Mouse (Mus musculus) CH12.LX (cell line): Measurements from ENCODE around the gene C2cd4c. TPM values are rescaled to one million over a fixed set of nuclear protein-coding genes. Genes with fewer than 3 reads are reported as not detected.

Experiments used
- DNase-seq: peaks from one replicate; pipeline ENCODE4 v3.0.0-alpha.2; 2013; ENCODE audit errors: extremely low read depth
- H3K27ac ChIP-seq: 2 replicates; pipeline ENCODE4 v1.5.1; 2012; ENCODE audit warnings: low read depth, mild to moderate bottlenecking, control low read depth, moderate library complexity; ENCODE audit not compliant: insufficient read depth
- H3K27me3 ChIP-seq: replicated peaks from 2 replicates; pipeline ENCODE3; 2012; ENCODE audit warnings: inconsistent platforms
- H3K36me3 ChIP-seq, 2 experiments: replicated peaks in 1 of 2; 2 replicates each; pipeline versions ENCODE3 to v1.6.1; 2012; ENCODE audit warnings: inconsistent platforms in 1 of 2, low read length in 1 of 2, mild to moderate bottlenecking in 1 of 2, mixed read lengths in 1 of 2, moderate library complexity in 1 of 2; ENCODE audit not compliant: control insufficient read depth in 1 of 2, insufficient read depth in 1 of 2
- H3K4me1 ChIP-seq, 2 experiments: 2 replicates each; pipeline ENCODE4 v1.6.1; 2012; ENCODE audit warnings: inconsistent platforms in 1 of 2, moderate library complexity in 1 of 2; ENCODE audit not compliant: insufficient read depth in 2 of 2, control insufficient read depth in 1 of 2
- H3K4me2 ChIP-seq: 2 replicates; pipeline ENCODE4 v1.6.1; 2012; ENCODE audit warnings: low read depth, mild to moderate bottlenecking, control low read depth; ENCODE audit not compliant: poor library complexity, insufficient read depth, severe bottlenecking
- H3K4me3 ChIP-seq, 3 experiments: fragments of 150-350 bp in 1 of 3; sonication (generic) in 1 of 3; replicated peaks in 1 of 3; 2 replicates each; pipeline versions ENCODE3 to v1.5.1; 2011 to 2012; ENCODE audit warnings: low read depth in 2 of 3, low read length in 2 of 3, mild to moderate bottlenecking in 2 of 3, moderate library complexity in 2 of 3, control low read depth in 1 of 3, improper control_type of control experiment in 1 of 3, inconsistent platforms in 1 of 3, mixed read lengths in 1 of 3; ENCODE audit not compliant: poor library complexity in 1 of 3
- H3K79me2 ChIP-seq: replicated peaks from 2 replicates; pipeline ENCODE4 v1.6.1; 2012; ENCODE audit warnings: mild to moderate bottlenecking, moderate library complexity; ENCODE audit not compliant: control insufficient read depth, poor library complexity, insufficient read depth, severe bottlenecking; ENCODE audit errors: extremely low read depth
- H3K9ac ChIP-seq: 2 replicates; pipeline ENCODE4 v1.6.1; 2012; ENCODE audit warnings: low read depth, mild to moderate bottlenecking, control low read depth, moderate library complexity; ENCODE audit not compliant: insufficient read depth
- H3K9me3 ChIP-seq: replicated peaks from 2 replicates; pipeline ENCODE3; 2012; ENCODE audit warnings: low read length, inconsistent platforms, mixed read lengths
- BHLHE40 ChIP-seq: IDR thresholded peaks from 2 replicates; pipeline ENCODE4 v1.6.1; 2011; ENCODE audit warnings: mild to moderate bottlenecking, low read depth, low read length, improper control_type of control experiment
- CHD1 ChIP-seq: IDR thresholded peaks from 2 replicates; pipeline ENCODE4 v1.6.1; 2012; ENCODE audit warnings: low read depth, low read length, improper control_type of control experiment, inconsistent platforms
- CHD2 ChIP-seq: IDR thresholded peaks from 2 replicates; pipeline ENCODE4 v1.6.1; 2011; ENCODE audit warnings: low read length, improper control_type of control experiment
- E2F4 ChIP-seq: IDR thresholded peaks from 2 replicates; pipeline ENCODE4 v1.6.1; 2011; ENCODE audit warnings: low read depth, low read length, improper control_type of control experiment; ENCODE audit not compliant: insufficient replicate concordance
- ELF1 ChIP-seq: IDR thresholded peaks from 2 replicates; pipeline ENCODE4 v1.6.1; 2014; ENCODE audit warnings: low read depth, mild to moderate bottlenecking, inconsistent platforms, low read length, improper control_type of control experiment
- GABPA ChIP-seq: IDR thresholded peaks from 2 replicates; pipeline ENCODE4 v1.6.1; 2012; ENCODE audit warnings: low read depth, low read length, improper control_type of control experiment, inconsistent platforms; ENCODE audit not compliant: insufficient replicate concordance
- HCFC1 ChIP-seq: IDR thresholded peaks from 2 replicates; pipeline ENCODE4 v1.6.1; 2012; ENCODE audit warnings: low read depth, mild to moderate bottlenecking, inconsistent platforms, low read length, improper control_type of control experiment
- IRF4 ChIP-seq: IDR thresholded peaks from 2 replicates; pipeline ENCODE4 v1.6.1; 2014; ENCODE audit warnings: low read depth, mild to moderate bottlenecking, inconsistent platforms, low read length, improper control_type of control experiment
- MAX ChIP-seq: IDR thresholded peaks from 2 replicates; pipeline ENCODE4 v1.6.1; 2011; ENCODE audit warnings: low read length, improper control_type of control experiment
- MAZ ChIP-seq: IDR thresholded peaks from 2 replicates; pipeline ENCODE4 v1.6.1; 2012; ENCODE audit warnings: low read depth, mild to moderate bottlenecking, inconsistent platforms, low read length, improper control_type of control experiment, moderate library complexity
- MEF2A ChIP-seq: IDR thresholded peaks from 2 replicates; pipeline ENCODE4 v1.6.1; 2014; ENCODE audit warnings: low read depth, mild to moderate bottlenecking, inconsistent platforms, low read length, improper control_type of control experiment, borderline replicate concordance
- MXI1 ChIP-seq: IDR thresholded peaks from 2 replicates; pipeline ENCODE4 v1.6.1; 2011; ENCODE audit warnings: mild to moderate bottlenecking, low read depth, low read length, improper control_type of control experiment
- MYC ChIP-seq: IDR thresholded peaks from 2 replicates; pipeline ENCODE4 v1.6.1; 2011; ENCODE audit warnings: low read depth, mild to moderate bottlenecking, improper control_type of control experiment, low read length
- NRF1 ChIP-seq: IDR thresholded peaks from 2 replicates; pipeline ENCODE4 v1.6.1; 2014; ENCODE audit warnings: low read depth, mild to moderate bottlenecking, inconsistent platforms, low read length, improper control_type of control experiment, moderate library complexity
- PAX5 ChIP-seq: IDR thresholded peaks from 2 replicates; pipeline ENCODE4 v1.6.1; 2012; ENCODE audit warnings: low read length, inconsistent platforms, mixed read lengths
- RAD21 ChIP-seq: IDR thresholded peaks from 2 replicates; pipeline ENCODE4 v1.6.1; 2011; ENCODE audit warnings: low read depth, mild to moderate bottlenecking, low read length, improper control_type of control experiment, moderate library complexity
- RCOR1 ChIP-seq: conservative IDR thresholded peaks from 2 replicates; pipeline ENCODE4 v1.6.1; 2012; ENCODE audit warnings: low read depth, mild to moderate bottlenecking, inconsistent platforms, low read length, improper control_type of control experiment
- SIN3A ChIP-seq: IDR thresholded peaks from 2 replicates; pipeline ENCODE4 v1.6.1; 2012; ENCODE audit warnings: low read length, improper control_type of control experiment, inconsistent platforms
- SMC3 ChIP-seq: IDR thresholded peaks from 2 replicates; pipeline ENCODE4 v1.6.1; 2011; ENCODE audit warnings: low read depth, low read length, improper control_type of control experiment
- TBP ChIP-seq: conservative IDR thresholded peaks from 2 replicates; pipeline ENCODE4 v1.6.1; 2011; ENCODE audit warnings: low read depth, low read length, improper control_type of control experiment
- USF1 ChIP-seq: IDR thresholded peaks from 2 replicates; pipeline ENCODE4 v1.6.1; 2014; ENCODE audit warnings: low read depth, mild to moderate bottlenecking, inconsistent platforms, low read length, improper control_type of control experiment
- USF2 ChIP-seq: conservative IDR thresholded peaks from 2 replicates; pipeline ENCODE4 v1.6.1; 2011; ENCODE audit warnings: low read depth, low read length, improper control_type of control experiment
- ZC3H11A ChIP-seq: IDR thresholded peaks from 2 replicates; pipeline ENCODE4 v1.6.1; 2012; ENCODE audit warnings: low read depth, mild to moderate bottlenecking, inconsistent platforms, low read length, improper control_type of control experiment
- ZKSCAN1 ChIP-seq: IDR thresholded peaks from 2 replicates; pipeline ENCODE4 v1.6.1; 2012; ENCODE audit warnings: low read depth, inconsistent platforms, low read length, improper control_type of control experiment, borderline replicate concordance
- ZMIZ1 ChIP-seq: IDR thresholded peaks from 2 replicates; pipeline ENCODE4 v1.6.1; 2012; ENCODE audit warnings: low read depth, mild to moderate bottlenecking, inconsistent platforms, low read length, improper control_type of control experiment
- dilution Hi-C: fragments of 300-500 bp; cut with MboI; formaldehyde crosslinking; loops from 2 replicates; pipeline ENCODE4 v1.14.3; 2020; ENCODE audit warnings: low sequenced_read_pairs; ENCODE audit not compliant: extremely low pct_unique_long_range_greater_than_20kb, extremely low pct_ligation_motif_present
- in situ Hi-C: fragments of 300-500 bp; cut with MboI; formaldehyde crosslinking; loops from 3 replicates; pipeline ENCODE4 v1.14.3; 2019; ENCODE audit warnings: low sequenced_read_pairs, low pct_ligation_motif_present, low pct_unique_long_range_greater_than_20kb, mixed read lengths
- polyA plus RNA-seq: library from polyadenylated mRNA; unstranded; fragments of >175 nt; gene quantifications from 2 replicates; pipeline ENCODE4 v1.2.1, GENCODE M21; 2012; ENCODE audit warnings: low read depth; ENCODE audit not compliant: insufficient read length
- total RNA-seq, 2 experiments: library from RNA; depleted of rRNA; stranded (reverse); fragments of 300-350 nt in 1 of 2; fragments of >200 nt in 1 of 2; gene quantifications; 2 replicates each; pipeline ENCODE4 v1.2.3; 2012 to 2014

Gene C2cd4c
- total and polyA plus RNA-seq, 3 experiments, result 0.04 TPM; not detected in 2

- H3K9me3 ChIP-seq, result peaks cover 2% of the 10 kb centered on the region
- no peaks in the 10 kb centered on the region for H3K79me2 ChIP-seq
- no peak overlapping the region for H3K27ac ChIP-seq
- no peak overlapping the region for H3K9ac ChIP-seq
- dilution Hi-C loops (no loop called here), in situ Hi-C loops (no loop called here)
- no peak overlapping the region for H3K4me2 ChIP-seq
- DNase-seq, result no peak
- peaks cover 0 to under 1% of the 10 kb centered on the region in 2 experiments; a peak in 2 of 4 replicates for H3K4me1 ChIP-seq
- H3K27me3 ChIP-seq, result peaks cover 45% of the 10 kb centered on the region
- H3K36me3 ChIP-seq, result no peaks in the 10 kb centered on the region
- TF ChIP-seq USF2 (no peak), IRF4 (no peak), BHLHE40 (no peak), TBP (no peak), HCFC1 (no peak), ZKSCAN1 (no peak), SMC3 (no peak), CHD1 (no peak), NRF1 (no peak), ZC3H11A (no peak), E2F4 (no peak), ELF1 (no peak), USF1 (no peak), CHD2 (no peak), MAX (no peak), GABPA (no peak), MEF2A (no peak), MYC (no peak), ZMIZ1 (no peak), MAZ (no peak)
- H3K4me3 ChIP-seq, result no peak overlapping the region
These were observed 34.9 kb downstream of the C2cd4c start for GRCm38 (mm10) chr10:79578891-79579290.

GRCm38 (mm10) chr10:79578276-79578675, 35.5 kb downstream of the C2cd4c start:
- H3K79me2 ChIP-seq, result no peaks in the 10 kb centered on the region
- H3K9ac ChIP-seq, result no peak overlapping the region
- H3K4me3 ChIP-seq, result no peak overlapping the region
- H3K27ac ChIP-seq, result no peak overlapping the region
- no peaks in the 10 kb centered on the region for H3K36me3 ChIP-seq
- in situ Hi-C loops (no loop called here), dilution Hi-C loops (no loop called here)
- DNase-seq, result no peak
- TF ChIP-seq CHD1 (no peak), PAX5 (no peak), ELF1 (no peak), RAD21 (no peak), GABPA (no peak), RCOR1 (no peak), SIN3A (no peak), MXI1 (no peak), USF1 (no peak)
- TF ChIP-seq, all 38 proteins: peak for 0
- Histone ChIP-seq H3K9me3 (peaks cover 2% of the 10 kb centered on the region), H3K27me3 (peaks cover 45% of the 10 kb centered on the region), H3K4me1 (no peaks in the 10 kb centered on the region), H3K4me2 (no peak overlapping the region)
